Mouse (Mus musculus): ENCODE measurements around the gene Prl7b1.

Gene Prl7b1

GRCm38 (mm10) chr13:27610482-27610881 lies at the start of gene Prl7b1:
Gene Prl7b1, minus strand, starts transcription at chr13:27610582.
- 87% methylated on average over 4 of the region's 4 CpGs for WGBS

- WGBS = 96% methylated on average over 3 of the region's 3 CpGs
These were observed 32.0 kb upstream of the Prl7b1 start, which contains the start of gene Prl7a1 for GRCm38 (mm10) chr13:27642393-27642792. Gene Prl7a1, minus strand, starts transcription at chr13:27642493.

GRCm38 (mm10) chr13:27582071-27582470 lies 28.3 kb downstream of the Prl7b1 start, which contains the start of gene Prl8a1:
Gene Prl8a1, minus strand, starts transcription at chr13:27582171.
- WGBS = 88% methylated on average over 2 of the region's 2 CpGs

- 93% methylated on average over 2 of the region's 2 CpGs for WGBS
These were observed 45.9 kb downstream of the Prl7b1 start, which contains the start of gene Prl8a9 for GRCm38 (mm10) chr13:27564506-27564905. Gene Prl8a9, minus strand, starts transcription at chr13:27564606.

Data from cerebral cortex, adult 2 months (tissue).